Mouse (Mus musculus) liver, embryonic 11.5 days (tissue): ENCODE measurements around the gene Mrpl38. TPM values are rescaled to one million over a fixed set of nuclear protein-coding genes. Genes with fewer than 3 reads are reported as not detected.
"Not testable (repeated sequence)": the region's sequence is repeated elsewhere in the genome, so short reads cannot be mapped to it uniquely, and the experiment has no call there.

Source experiments
- ATAC-seq: fragments of 200-750 bp; cut with Nextera tagmentation; replicated peaks from 2 replicates; pipeline ENCODE4 v1.8.0; 2017; ENCODE audit warnings: moderate number of reproducible peaks, mild to moderate bottlenecking, moderate TSS enrichment, moderate library complexity; ENCODE audit not compliant: low FRiP score
- DNase-seq: peaks from one replicate; pipeline ENCODE4 v3.0.0-alpha.2; 2017; ENCODE audit warnings: low spot score
- H3K27ac ChIP-seq: fragments of 300-500 bp; sonication (generic); 2 replicates; pipeline ENCODE4 v1.5.1; 2014; ENCODE audit warnings: mild to moderate bottlenecking, low read depth, low read length, control low read depth
- H3K27me3 ChIP-seq: fragments of 300-500 bp; sonication (generic); replicated peaks from 2 replicates; pipeline ENCODE4 v1.6.1; 2014; ENCODE audit warnings: low read length, mixed read lengths; ENCODE audit not compliant: control insufficient read depth, insufficient read depth
- H3K36me3 ChIP-seq: fragments of 300-500 bp; sonication (generic); 2 replicates; pipeline ENCODE4 v1.6.1; 2014; ENCODE audit warnings: mild to moderate bottlenecking, low read length, moderate library complexity, mixed read lengths; ENCODE audit not compliant: control insufficient read depth, insufficient read depth
- H3K4me1 ChIP-seq: fragments of 300-500 bp; sonication (generic); replicated peaks from 2 replicates; pipeline ENCODE4 v1.6.1; 2014; ENCODE audit warnings: low read length, mixed read lengths; ENCODE audit not compliant: control insufficient read depth, insufficient read depth
- H3K4me2 ChIP-seq: fragments of 300-500 bp; sonication (generic); 2 replicates; pipeline ENCODE4 v1.6.1; 2014; ENCODE audit warnings: mild to moderate bottlenecking, control low read depth, moderate library complexity
- H3K4me3 ChIP-seq: fragments of 300-500 bp; sonication (generic); 2 replicates; pipeline ENCODE4 v1.5.1; 2014; ENCODE audit warnings: low read depth, low read length, control low read depth
- H3K9ac ChIP-seq: fragments of 300-500 bp; sonication (generic); 2 replicates; pipeline ENCODE4 v1.6.1; 2014; ENCODE audit warnings: low read depth, low read length, control low read depth
- H3K9me3 ChIP-seq: fragments of 300-500 bp; sonication (generic); 2 replicates; pipeline ENCODE4 v1.6.1; 2016; ENCODE audit warnings: low read length, inconsistent platforms, mixed read lengths; ENCODE audit not compliant: control insufficient read depth
- WGBS: fragments of 180-500 bp; shearing (Covaris S2); extraction: QIAGEN DNeasy Blood & Tissue Kit; methylation state at CpG from one replicate; pipeline ENCODE4 v1.1.7; 2014; 5-methylcytosine and 5-hydroxymethylcytosine counted together
- polyA plus RNA-seq: library from polyadenylated mRNA; unstranded; fragments of >200 nt; fragmentation: Nextera tagmentation; extraction: Ambion mirVana; gene quantifications from 2 replicates; pipeline ENCODE4 v1.2.1, GENCODE M21; 2014

Mrpl38 gene
- polyA plus RNA-seq, 1 experiment from 2014 or later = 121 TPM

DNA sequence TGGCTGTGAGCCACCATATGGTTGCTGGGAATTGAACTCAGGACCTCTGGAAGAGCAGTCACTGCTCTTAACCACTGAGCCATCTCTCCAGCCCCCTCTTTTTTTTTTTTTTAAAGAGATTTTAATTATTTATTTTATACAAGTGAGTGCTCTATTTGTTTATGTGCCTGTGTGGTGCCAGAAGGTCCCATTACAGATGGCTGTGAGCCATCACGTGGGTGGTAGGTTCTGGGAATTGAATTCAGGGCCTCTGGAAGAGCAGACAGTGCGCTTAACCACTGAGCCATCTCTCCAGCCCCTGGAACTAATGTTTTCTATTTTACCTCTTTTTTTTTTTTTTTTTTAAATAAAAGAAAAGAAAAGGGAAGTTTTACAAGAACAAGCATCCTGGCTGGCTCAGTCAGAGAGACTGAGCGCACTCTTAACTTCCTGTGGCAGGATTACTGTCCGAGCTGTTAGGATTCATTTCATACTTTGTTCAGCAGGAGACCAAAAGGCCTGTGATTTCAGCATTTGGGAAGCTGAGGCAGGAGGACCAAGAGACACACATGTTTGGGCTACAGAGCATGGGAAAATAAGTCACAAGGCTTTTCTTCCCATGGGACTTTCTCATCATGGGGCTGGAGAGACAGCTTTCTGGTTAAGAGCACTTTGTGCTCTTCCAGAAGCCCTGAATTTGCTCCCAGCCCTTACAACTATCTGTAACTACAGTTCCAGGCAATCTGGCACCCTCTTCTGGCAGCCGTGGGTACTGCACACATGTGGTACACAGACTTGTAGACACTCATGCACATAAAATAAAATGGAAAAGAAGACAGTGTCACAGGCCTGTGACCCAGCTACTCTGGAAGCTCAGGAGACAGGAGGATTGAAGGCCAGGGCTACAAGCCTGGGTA, 42.2 kb downstream of the Mrpl38 start:
- Histone ChIP-seq H3K9ac (no peak overlapping the region), H3K27me3 (no peaks in the 10 kb centered on the region), H3K4me3 (no peak overlapping the region), H3K36me3 (no peaks in the 10 kb centered on the region), H3K4me2 (no peak overlapping the region), H3K4me1 (peaks cover 28% of the 10 kb centered on the region), H3K9me3 (no peaks in the 10 kb centered on the region), H3K27ac (no peak overlapping the region)
- ATAC-seq (no peak), DNase-seq (no peak)
- WGBS = 83% methylated on average over 5 of the region's 5 CpGs

GRCm38 (mm10) chr11:116095573-116095972, 43.1 kb downstream of the Mrpl38 start:
- Histone ChIP-seq H3K9me3 (no peaks in the 10 kb centered on the region), H3K27ac (no peak overlapping the region), H3K4me3 (no peak overlapping the region), H3K27me3 (no peaks in the 10 kb centered on the region), H3K4me2 (no peak overlapping the region), H3K36me3 (no peaks in the 10 kb centered on the region), H3K9ac (no peak overlapping the region), H3K4me1 (peaks cover 23% of the 10 kb centered on the region)
- no peak for DNase-seq
- WGBS = 33% methylated on average over 3 of the region's 3 CpGs
- ATAC-seq = no peak

DNA sequence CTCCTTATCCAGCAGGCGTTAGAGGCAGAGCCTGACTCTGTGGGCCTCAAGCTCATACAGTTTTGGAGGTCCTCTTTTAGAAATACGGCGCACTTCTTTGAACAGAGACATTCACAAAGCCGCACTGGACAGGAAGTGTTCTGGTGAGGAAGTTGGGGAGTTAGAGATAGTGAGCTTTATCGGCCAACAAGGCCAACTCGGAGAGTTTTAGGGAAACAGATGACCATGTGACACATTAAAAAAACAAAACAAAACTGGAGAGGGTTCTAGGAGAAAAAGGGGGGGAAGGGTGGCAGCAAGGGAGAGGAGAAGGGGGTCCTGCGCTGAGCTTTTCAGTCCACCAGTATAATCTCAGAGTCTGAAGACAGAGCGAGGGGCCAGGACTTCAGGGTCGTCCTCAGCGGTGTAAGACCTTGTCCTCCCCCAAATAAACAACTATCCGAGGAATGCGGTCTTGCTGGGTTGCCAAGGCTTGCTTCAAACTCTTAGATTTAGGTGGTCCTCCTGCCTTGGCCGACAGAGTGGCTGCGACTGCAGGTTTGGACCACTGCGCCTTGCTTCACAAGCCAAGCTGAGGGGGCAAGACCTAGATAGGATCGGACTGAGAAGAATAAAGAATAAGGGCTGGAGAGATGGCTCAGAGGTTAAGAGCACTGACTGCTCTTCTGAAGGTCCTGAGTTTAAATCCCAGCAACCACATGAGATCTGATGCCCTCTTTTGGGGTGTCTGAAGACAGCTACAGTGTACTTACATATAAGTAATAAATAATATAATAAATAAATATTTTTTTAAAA, 44.7 kb downstream of the Mrpl38 start:
- Histone ChIP-seq H3K4me1 (peaks cover 9% of the 10 kb centered on the region), H3K4me2 (peak overlapping the region; percentile 62), H3K36me3 (no peaks in the 10 kb centered on the region), H3K27ac (peak overlapping the region; percentile 80), H3K4me3 (peak overlapping the region; percentile 23; the same call in 1 of the 2 replicates), H3K9ac (peak overlapping the region; percentile 55), H3K27me3 (no peaks in the 10 kb centered on the region), H3K9me3 (no peaks in the 10 kb centered on the region)
- DNase-seq (no peak), ATAC-seq (peak; percentile 42)
- WGBS = 24% methylated on average over 16 of the region's 16 CpGs

GRCm38 (mm10) chr11:116092959-116093358, 45.7 kb downstream of the Mrpl38 start:
- not testable (repeated sequence) for H3K4me2 ChIP-seq, H3K36me3 ChIP-seq, ATAC-seq, H3K9me3 ChIP-seq, H3K27me3 ChIP-seq, DNase-seq, H3K4me3 ChIP-seq, H3K9ac ChIP-seq
- Histone ChIP-seq H3K27ac (peak overlapping the region; percentile 80; the same call in 1 of the 2 replicates), H3K4me1 (peaks cover 17% of the 10 kb centered on the region)
- 87% methylated on average over 6 of the region's 6 CpGs for WGBS

- no peak overlapping the region for H3K27ac ChIP-seq
- WGBS = 85% methylated on average over 6 of the region's 6 CpGs
Measured at GRCm38 (mm10) chr11:116091591-116091990, 47.1 kb downstream of the Mrpl38 start.

GRCm38 (mm10) chr11:116089545-116089944, 49.1 kb downstream of the Mrpl38 start:
- 81% methylated on average over 6 of the region's 6 CpGs for WGBS
- no peak overlapping the region for H3K4me2 ChIP-seq
- no peak overlapping the region for H3K4me3 ChIP-seq
- no peak for DNase-seq
- no peaks in the 10 kb centered on the region for H3K9me3 ChIP-seq
- no peak overlapping the region for H3K9ac ChIP-seq
- no peaks in the 10 kb centered on the region for H3K27me3 ChIP-seq
- no peak overlapping the region for H3K27ac ChIP-seq
- no peaks in the 10 kb centered on the region; the same call in 1 of the 2 replicates for H3K36me3 ChIP-seq
- no peak for ATAC-seq
- H3K4me1 ChIP-seq = peaks cover 38% of the 10 kb centered on the region

More at GRCm38 (mm10) chr11:116091591-116091990, 47.1 kb downstream of the Mrpl38 start:
- DNase-seq (no peak), ATAC-seq (no peak)
- Histone ChIP-seq H3K36me3 (no peaks in the 10 kb centered on the region), H3K9me3 (no peaks in the 10 kb centered on the region), H3K27me3 (no peaks in the 10 kb centered on the region), H3K9ac (no peak overlapping the region; the same call in 1 of the 2 replicates), H3K4me3 (no peak overlapping the region), H3K4me1 (peaks cover 20% of the 10 kb centered on the region), H3K4me2 (no peak overlapping the region)

GRCm38 (mm10) chr11:116088741-116089394, 49.8 kb downstream of the Mrpl38 start:
- Histone ChIP-seq H3K9me3 (no peaks in the 10 kb centered on the region), H3K36me3 (peaks cover 1% of the 10 kb centered on the region), H3K4me1 (peaks cover 41% of the 10 kb centered on the region), H3K27me3 (no peaks in the 10 kb centered on the region), H3K4me2 (peak overlapping the region; percentile 73; the same call in 1 of the 2 replicates), H3K27ac (peak overlapping the region; percentile 53; the same call in 1 of the 2 replicates), H3K9ac (no peak overlapping the region), H3K4me3 (no peak overlapping the region)
- no peak for DNase-seq
- ATAC-seq = no peak
- 48% methylated on average over 11 of the region's 11 CpGs for WGBS

DNA sequence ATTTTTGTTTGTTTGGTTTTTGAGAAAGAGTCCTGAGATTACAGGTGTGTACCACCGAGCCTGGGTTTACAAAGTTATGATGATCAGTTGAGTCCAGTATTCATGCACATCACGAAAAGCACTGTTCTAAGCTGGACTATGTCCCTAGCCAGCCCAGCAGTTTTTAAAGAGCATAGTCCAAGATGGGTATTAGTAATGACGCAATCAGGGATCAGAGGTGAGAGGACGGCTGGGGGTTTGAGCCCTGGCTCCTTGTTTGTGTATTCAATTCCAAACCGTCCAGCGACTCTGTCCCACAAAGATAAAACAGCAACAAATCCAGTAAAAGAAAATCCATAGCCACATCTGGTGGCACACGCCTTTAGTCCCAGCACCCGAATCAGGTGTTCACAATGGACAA, 50.5 kb downstream of the Mrpl38 start:
- peak overlapping the region; percentile 81; the same call in 1 of the 2 replicates for H3K27ac ChIP-seq
- H3K9me3 ChIP-seq = no peaks in the 10 kb centered on the region
- no peak for DNase-seq
- H3K4me2 ChIP-seq = peak overlapping the region; percentile 73
- no peak overlapping the region for H3K9ac ChIP-seq
- no peak for ATAC-seq
- no peaks in the 10 kb centered on the region for H3K27me3 ChIP-seq
- 60% methylated on average over 8 of the region's 8 CpGs for WGBS
- H3K4me1 ChIP-seq = peaks cover 38% of the 10 kb centered on the region
- no peak overlapping the region for H3K4me3 ChIP-seq
- peaks cover 8% of the 10 kb centered on the region for H3K36me3 ChIP-seq
